Mouse (Mus musculus) kidney, adult 2 months (tissue): Measurements from ENCODE around the gene Tet2.

Experiments
- CTCF ChIP-seq: fragments of 200-500 bp; conservative IDR thresholded peaks from 2 replicates; pipeline ENCODE4 v1.5.1; 2011; ENCODE audit warnings: low read depth, mild to moderate bottlenecking, control low read depth, low read length, moderate library complexity, mixed read lengths; ENCODE audit not compliant: insufficient read depth, insufficient read length
- POLR2A ChIP-seq: fragments of 200-500 bp; IDR thresholded peaks from one replicate; pipeline ENCODE4 v1.6.1; 2011; ENCODE audit warnings: low read depth, low read length, control low read depth

DNA sequence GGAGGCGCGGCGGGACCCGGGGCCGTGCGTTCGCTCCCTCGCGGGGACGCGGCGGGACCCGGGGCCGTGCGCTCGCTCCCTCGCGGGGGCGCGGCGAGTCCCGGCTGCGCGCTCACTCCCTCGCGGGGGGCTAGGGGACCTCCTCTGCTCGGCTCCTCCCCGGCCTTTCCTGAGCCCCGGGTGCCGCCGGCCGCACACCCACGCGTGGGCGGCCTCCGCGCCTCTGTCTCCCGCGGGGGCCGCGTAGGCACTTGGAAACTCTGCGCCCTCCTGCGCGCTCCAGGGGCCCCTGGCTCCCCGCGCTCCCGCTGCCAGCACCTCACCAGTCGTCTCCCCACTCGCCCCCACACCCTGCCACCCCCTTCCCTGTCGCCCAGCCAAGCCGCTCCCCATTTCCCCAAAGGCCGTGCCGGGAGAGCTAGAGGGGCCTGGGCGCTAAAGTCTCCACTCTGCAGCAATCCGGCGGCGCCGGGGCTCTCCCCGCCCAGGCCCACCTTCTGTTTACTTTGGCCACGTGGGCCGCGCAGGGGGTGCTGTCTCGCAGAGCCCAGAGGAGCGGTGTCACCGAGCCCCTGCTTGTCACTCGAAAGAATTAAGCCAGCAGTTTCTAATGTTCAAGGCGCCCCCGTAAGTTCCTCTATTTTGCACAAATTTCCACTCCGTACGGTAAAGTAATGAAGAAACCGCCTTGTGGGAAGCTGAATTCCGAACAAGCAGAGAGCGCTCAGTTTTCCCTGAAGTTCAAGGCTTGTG, at the start of gene Tet2:
- TF ChIP-seq CTCF (no peak), POLR2A (no peak)
